Mouse (Mus musculus): ENCODE results near the gene Mrpl18. TPM values are rescaled to one million over a fixed set of nuclear protein-coding genes. Genes with fewer than 3 reads are reported as not detected.
A peak's percentile ranks its signal among the peaks of the same experiment; 100 is the strongest.
"Not testable (repeated sequence)": the region's sequence is repeated elsewhere in the genome, so short reads cannot be mapped to it uniquely, and the experiment has no call there.

The Mrpl18 gene
- polyA plus RNA-seq, 1 experiment from 2014 or later, result 207 TPM

DNA sequence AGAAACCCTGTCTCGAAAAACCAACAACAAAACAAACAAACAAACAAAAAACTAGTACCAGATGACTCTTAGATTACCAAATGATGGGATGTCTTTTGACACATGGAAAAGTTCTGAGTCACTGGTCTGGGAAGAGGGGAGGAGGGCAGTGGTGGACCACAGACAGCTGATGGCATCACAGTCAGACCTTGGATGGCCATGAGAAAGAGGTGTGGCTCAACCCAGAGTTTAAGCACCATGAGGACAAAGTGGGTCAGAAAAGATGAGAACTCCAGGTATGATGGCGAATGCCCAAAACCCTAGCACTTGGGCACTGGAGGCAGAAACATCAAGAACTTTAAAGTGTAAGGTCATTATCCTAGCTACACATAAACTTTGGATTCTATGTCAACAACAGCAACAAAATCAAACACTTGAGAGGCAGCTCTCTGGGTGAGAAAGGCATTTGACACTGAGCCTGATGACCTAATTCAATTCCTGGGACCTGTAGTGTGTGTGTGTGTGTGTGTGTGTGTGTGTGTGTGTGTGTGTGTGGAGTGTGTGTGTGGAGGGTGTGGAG, 21.3 kb upstream of the Mrpl18 start:
- Histone ChIP-seq H3K4me1 (peaks cover 36% of the 10 kb centered on the region), H3K27ac (0 out of 2 replicates have a peak overlapping the region, but pooled peaks have one; percentile 44), H3K36me3 (replicated peaks) (peaks cover 8% of the 10 kb centered on the region), H3K9me3 (no peaks in the 10 kb centered on the region), H3K4me3 (no peak overlapping the region), H3K27me3 (ENCODE audit: poor library complexity, severe bottlenecking) (no peaks in the 10 kb centered on the region)
- DNase-seq (ENCODE audit: extremely low spot score, low spot score), result no peak
- 86% methylated on average over 2 of the region's 2 CpGs for WGBS

DNA sequence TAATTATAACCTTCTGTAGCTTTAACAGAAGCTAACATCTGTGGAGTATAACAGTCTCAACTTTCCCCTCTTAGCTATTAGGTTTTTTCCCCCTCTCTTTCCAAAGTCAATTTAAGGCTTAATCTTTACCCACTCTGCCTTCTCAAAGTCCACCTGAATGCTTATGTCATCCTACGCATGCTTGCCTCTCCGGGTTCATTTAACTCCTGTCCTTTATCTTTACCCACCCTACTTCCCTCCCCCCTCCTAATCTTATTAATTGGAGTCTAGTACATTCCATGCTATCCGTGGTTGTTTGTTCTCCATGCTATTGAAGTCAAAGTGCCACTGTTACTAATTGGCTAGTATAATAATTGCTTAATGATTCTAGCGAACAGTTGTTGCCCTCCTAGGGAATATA, 19.6 kb upstream of the Mrpl18 start:
- H3K27ac ChIP-seq, result no peak overlapping the region
- H3K36me3 ChIP-seq (replicated peaks), result 0 out of 2 replicates have a peak, but pooled peaks cover 5% of the 10 kb centered on the region
- no peaks in the 10 kb centered on the region for H3K27me3 ChIP-seq (ENCODE audit: poor library complexity, severe bottlenecking)
- H3K4me1 ChIP-seq, result peaks cover 33% of the 10 kb centered on the region
- H3K4me3 ChIP-seq, result no peak overlapping the region
- H3K9me3 ChIP-seq, result no peaks in the 10 kb centered on the region
- no peak for DNase-seq (ENCODE audit: extremely low spot score, low spot score)
- WGBS, result 31% methylated on average over 4 of the region's 4 CpGs

DNA sequence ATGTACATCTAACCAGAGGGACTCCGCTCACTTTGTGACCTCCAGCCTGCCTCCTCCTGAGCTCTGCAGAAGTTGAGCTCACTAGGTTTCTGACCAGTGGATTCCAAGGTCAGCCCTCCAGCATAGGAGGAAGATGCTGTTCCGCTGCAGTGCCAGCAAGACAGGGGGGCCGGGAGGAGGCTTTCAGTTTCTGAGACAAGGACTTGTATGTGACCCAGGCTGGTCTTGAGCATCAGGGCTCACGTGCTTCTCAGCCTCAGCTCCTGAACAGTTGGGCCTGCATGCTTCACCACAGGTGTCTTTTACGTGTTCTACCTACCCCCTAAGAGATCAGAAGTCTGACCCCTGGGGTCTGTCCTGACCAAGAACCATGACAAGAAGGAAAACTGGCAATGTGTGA, 15.4 kb upstream of the Mrpl18 start:
- WGBS, result 87% methylated on average over 5 of the region's 5 CpGs
- H3K4me1 ChIP-seq, result peaks cover 12% of the 10 kb centered on the region
- H3K4me3 ChIP-seq; H3K27ac ChIP-seq; H3K27me3 ChIP-seq (ENCODE audit: poor library complexity, severe bottlenecking); H3K9me3 ChIP-seq; DNase-seq (ENCODE audit: extremely low spot score, low spot score): not testable (repeated sequence)
- peaks cover 23% of the 10 kb centered on the region for H3K36me3 ChIP-seq (replicated peaks)

DNA sequence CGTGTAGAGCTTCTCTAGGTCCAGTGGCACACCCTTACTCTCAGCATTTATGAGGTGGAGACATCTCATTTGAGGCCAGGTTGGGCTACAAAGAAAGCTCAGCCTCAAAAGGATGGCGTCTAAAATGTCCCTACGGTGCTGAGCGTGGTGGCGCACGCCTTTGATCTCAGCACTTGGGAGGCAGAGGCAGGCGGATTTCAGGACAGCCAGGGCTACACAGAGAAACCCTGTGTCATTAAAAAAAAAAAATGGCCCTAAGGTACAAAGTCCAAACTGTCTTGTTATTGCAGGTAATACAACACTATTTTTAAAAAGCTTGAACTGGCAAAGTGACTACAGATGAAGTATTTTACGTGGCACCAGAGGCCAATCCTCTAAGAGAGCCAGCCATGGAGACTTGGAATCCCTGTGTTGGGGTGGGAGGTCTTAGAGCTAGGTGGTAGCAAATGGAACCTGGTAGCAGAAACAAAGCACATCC, 9.6 kb upstream of the Mrpl18 start:
- WGBS, result 90% methylated on average over 8 of the region's 8 CpGs
- Histone ChIP-seq H3K4me1 (no peaks in the 10 kb centered on the region), H3K4me3 (no peak overlapping the region), H3K9me3 (no peaks in the 10 kb centered on the region), H3K27me3 (ENCODE audit: poor library complexity, severe bottlenecking) (no peaks in the 10 kb centered on the region), H3K27ac (no peak overlapping the region), H3K36me3 (replicated peaks) (peaks cover 76% of the 10 kb centered on the region)
- no peak for DNase-seq (ENCODE audit: extremely low spot score, low spot score)

DNA sequence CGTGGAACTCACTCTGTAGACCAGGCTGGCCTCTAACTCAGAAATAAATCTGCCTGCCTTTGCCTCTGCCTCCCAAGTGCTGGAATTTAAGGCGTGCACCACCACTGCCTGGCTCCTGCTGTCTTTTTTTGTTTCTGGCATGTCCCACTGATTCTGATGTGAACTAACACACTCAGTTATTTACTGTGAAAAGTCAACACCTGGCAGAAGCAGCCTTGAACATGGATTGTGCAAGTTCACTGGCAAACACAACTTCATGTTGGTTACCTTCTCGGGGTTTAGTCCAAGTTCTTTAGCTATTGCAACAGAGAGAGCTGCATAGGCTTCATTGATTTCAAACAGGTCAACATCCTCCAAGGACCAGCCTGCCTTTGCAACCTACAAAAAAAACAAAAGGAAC, 8.9 kb upstream of the Mrpl18 start:
- Histone ChIP-seq H3K9me3 (no peaks in the 10 kb centered on the region), H3K27me3 (ENCODE audit: poor library complexity, severe bottlenecking) (no peaks in the 10 kb centered on the region), H3K27ac (no peak overlapping the region), H3K36me3 (replicated peaks) (peaks cover 83% of the 10 kb centered on the region), H3K4me3 (no peak overlapping the region), H3K4me1 (no peaks in the 10 kb centered on the region)
- DNase-seq (ENCODE audit: extremely low spot score, low spot score), result no peak
- WGBS, result 89% methylated on average over 3 of the region's 3 CpGs

DNA sequence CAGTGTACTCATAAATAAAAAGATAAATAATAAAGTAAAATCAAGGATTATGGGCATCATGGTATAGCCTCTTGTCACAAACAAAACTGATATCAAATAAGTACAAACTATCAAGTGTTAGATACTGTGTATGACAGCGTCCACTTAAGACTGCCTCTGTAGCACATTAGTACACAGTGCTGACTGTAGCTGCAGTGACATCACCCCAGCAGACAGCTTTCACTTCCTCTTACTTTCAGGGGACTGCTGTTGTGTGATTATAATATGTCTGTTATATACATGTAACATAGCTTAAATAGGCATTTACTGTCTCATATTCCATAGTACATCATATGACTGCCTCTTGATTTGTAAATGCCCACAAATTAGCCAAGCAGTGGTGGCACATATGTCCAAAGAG, 4.9 kb upstream of the Mrpl18 start:
- Histone ChIP-seq H3K9me3 (no peaks in the 10 kb centered on the region), H3K4me1 (peaks cover 10% of the 10 kb centered on the region), H3K27me3 (ENCODE audit: poor library complexity, severe bottlenecking) (no peaks in the 10 kb centered on the region), H3K4me3 (no peak overlapping the region), H3K36me3 (replicated peaks) (peaks cover 87% of the 10 kb centered on the region), H3K27ac (no peak overlapping the region)
- 97% methylated on average over 1 of the region's 1 CpGs for WGBS
- DNase-seq (ENCODE audit: extremely low spot score, low spot score), result no peak

DNA sequence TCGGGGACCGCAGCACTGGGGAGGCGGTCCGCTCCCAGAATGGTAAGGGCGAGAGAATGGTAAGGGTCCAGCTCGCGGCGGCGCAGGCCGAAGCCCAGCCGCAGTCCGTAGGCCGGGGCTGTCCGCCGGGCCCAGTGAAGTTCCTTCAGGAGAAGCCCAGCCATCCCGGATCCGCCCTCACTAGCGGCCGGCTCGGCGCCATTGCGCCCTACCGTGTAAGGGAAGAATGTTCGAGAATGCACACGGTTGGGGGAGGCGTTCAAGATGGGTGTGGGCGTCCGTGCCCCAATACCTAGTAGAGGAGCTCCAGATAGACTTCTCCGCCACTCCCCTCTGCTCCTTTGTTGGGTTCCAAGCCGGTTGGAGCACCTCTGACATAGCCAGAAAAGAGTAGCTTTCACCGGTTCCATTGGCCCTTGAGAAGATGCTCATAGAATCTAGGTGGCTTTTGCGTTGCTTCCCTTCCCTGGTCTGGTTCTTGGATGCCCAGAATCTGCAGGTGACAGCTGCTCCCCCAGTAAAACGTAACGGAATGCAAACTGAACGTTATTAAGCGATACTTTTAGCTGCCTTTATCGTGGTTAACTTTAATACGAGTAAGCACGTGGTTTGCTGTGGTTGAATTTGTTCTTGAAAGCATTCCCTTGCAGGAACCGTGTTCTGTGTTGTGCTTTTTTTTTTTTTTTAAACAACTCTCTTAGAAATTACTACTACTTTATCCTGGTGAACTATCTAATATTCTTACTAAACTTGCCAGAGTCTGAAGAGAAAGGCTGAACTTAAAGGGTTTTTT, 639 bp upstream of the Mrpl18 start:
- WGBS, result under 1% methylated on average over 40 of the region's 40 CpGs

DNA sequence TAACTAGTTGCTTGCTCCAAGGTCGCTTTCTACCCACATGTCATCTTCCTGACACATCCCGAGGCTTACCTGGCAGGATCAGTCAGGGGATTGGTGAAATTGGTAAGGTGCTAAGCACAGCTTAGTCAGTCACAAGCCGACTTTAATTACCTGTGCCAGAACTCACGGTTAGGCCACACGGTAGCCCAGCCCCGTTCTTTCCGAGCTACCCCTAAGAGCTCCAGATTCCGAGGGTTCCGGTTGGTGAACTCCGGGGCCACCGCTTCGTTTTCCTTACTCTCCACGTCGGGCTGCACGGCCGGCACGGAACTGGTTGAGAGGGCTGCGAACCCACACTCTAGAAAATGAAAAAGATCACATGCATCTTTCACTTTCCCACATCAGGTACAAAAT, 661 bp downstream of the Mrpl18 start, which contains the start of gene Tcp1:
Gene Tcp1 (plus strand): TSS at position 214 of the 393 bp plus-strand sequence.
- H3K27ac ChIP-seq, result peak within 1 kb of the TSS; percentile 96
- H3K36me3 ChIP-seq (replicated peaks), result peaks cover 74% of the 10 kb centered on the region
- DNase-seq (ENCODE audit: extremely low spot score, low spot score), result no peak
- H3K27me3 ChIP-seq (ENCODE audit: poor library complexity, severe bottlenecking), result no peaks in the 10 kb centered on the region
- H3K4me3 ChIP-seq, result peak within 1 kb of the TSS; percentile 80
- H3K4me1 ChIP-seq, result peaks cover 17% of the 10 kb centered on the region
- H3K9me3 ChIP-seq, result no peaks in the 10 kb centered on the region
- 1% methylated on average over 18 of the region's 18 CpGs for WGBS

More for the DNA sequence above, 639 bp upstream of the Mrpl18 start:
- H3K27me3 ChIP-seq (ENCODE audit: poor library complexity, severe bottlenecking), result no peaks in the 10 kb centered on the region
- H3K27ac ChIP-seq, result peak overlapping the region; percentile 96
- H3K9me3 ChIP-seq, result no peaks in the 10 kb centered on the region
- H3K4me3 ChIP-seq, result peak overlapping the region; percentile 80
- H3K4me1 ChIP-seq, result peaks cover 17% of the 10 kb centered on the region
- no peak for DNase-seq (ENCODE audit: extremely low spot score, low spot score)
- peaks cover 74% of the 10 kb centered on the region for H3K36me3 ChIP-seq (replicated peaks)

DNA sequence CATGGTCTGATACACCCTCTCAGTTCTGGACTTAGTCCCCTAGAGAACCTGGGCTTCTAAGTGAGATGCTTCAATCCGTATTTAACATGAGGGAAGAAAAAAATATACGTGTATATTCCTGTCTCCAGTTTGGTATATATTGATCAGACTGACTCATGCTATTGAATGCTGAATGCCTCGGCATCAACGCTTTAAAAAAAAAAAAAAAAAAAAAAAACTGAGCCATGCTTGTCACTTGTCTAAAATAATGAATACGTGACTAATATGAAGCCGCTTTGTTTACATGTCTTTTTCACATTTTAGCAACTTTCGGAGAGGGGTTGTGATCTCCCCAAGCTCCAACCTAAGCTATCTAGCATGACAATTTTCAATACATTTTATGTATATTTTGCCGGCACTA, 5.8 kb downstream of the Mrpl18 start:
- H3K36me3 ChIP-seq (replicated peaks), result peaks cover 68% of the 10 kb centered on the region
- H3K9me3 ChIP-seq, result no peaks in the 10 kb centered on the region
- H3K27ac ChIP-seq, result no peak overlapping the region
- H3K27me3 ChIP-seq (ENCODE audit: poor library complexity, severe bottlenecking), result no peaks in the 10 kb centered on the region
- DNase-seq (ENCODE audit: extremely low spot score, low spot score), result no peak
- peaks cover 7% of the 10 kb centered on the region for H3K4me1 ChIP-seq
- 93% methylated on average over 8 of the region's 8 CpGs for WGBS
- H3K4me3 ChIP-seq, result no peak overlapping the region

DNA sequence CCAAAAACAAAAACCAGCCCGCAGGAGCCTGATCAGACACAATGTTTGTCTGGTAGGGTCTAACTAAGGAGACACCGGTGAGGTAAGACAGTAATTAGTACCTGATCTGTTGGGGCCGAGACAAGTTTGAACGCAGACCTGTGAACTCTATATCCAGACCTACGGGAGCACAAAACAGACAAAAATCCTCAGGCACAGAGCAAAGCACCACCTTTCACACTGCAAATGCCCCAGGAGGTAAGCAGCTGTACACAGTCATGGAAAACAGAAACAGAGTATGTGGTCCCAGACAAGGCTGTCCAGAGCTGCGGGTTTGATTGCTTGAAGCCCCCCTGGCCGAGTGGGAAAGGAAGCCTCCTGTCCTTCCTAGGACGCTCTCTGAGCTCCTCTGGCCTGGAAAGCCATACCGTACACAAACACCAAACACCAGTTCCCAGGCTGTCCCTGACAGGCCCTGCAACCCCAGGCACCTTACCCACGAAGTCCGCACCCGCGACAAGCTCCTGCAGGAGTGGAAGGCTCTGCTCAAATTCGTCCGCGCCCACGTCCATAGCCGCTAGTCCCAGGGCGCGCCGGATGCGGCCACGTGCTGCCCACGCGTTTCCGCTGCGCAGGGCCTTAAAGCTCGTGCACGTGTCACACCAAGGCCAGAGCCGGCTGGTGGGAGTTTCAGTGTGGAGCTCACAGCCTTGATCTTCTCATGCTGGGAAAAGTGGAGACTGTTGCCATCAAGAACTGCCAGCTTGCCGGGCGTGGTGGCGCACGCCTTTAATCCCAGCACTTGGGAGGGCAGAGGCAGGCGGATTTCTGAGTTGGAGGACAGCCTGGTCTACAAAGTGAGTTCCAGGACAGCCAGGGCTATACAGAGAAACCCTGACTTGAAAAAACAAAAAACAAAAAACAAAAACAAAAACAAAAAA, 6.5 kb downstream of the Mrpl18 start, which contains the start of gene Pnldc1:
Gene Pnldc1 (minus strand): TSS at position 870 of the 920 bp plus-strand sequence.
- Histone ChIP-seq H3K27me3 (ENCODE audit: poor library complexity, severe bottlenecking) (no peaks in the 10 kb centered on the region), H3K9me3 (no peaks in the 10 kb centered on the region), H3K4me3 (no peak within 1 kb of the TSS), H3K27ac (no peak within 1 kb of the TSS), H3K4me1 (no peaks in the 10 kb centered on the region), H3K36me3 (replicated peaks) (peaks cover 73% of the 10 kb centered on the region)
- no peak for DNase-seq (ENCODE audit: extremely low spot score, low spot score)
- 79% methylated on average over 35 of the region's 35 CpGs for WGBS

DNA sequence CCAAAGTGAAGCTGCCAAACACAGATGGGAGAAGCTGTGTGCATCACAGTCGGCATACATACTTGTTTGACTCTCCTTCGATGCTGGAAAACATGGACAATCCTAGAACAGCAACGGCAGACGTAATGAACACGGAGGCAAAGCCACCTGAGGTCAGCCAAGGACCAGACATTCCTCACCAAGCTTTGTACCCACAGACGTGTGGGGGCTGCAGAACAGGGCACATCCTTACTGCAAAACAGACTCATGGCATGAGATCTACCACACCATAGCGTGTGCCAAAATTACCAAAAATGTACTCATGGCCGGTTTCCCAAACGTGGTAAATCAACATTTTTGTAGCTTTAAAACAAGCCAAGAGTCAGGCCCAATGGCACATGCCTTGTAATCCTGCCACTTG, 9.7 kb downstream of the Mrpl18 start:
- H3K27ac ChIP-seq, result no peak overlapping the region
- H3K9me3 ChIP-seq, result no peaks in the 10 kb centered on the region
- no peak for DNase-seq (ENCODE audit: extremely low spot score, low spot score)
- WGBS, result 91% methylated on average over 9 of the region's 9 CpGs
- H3K4me3 ChIP-seq, result no peak overlapping the region
- no peaks in the 10 kb centered on the region for H3K27me3 ChIP-seq (ENCODE audit: poor library complexity, severe bottlenecking)
- peaks cover 61% of the 10 kb centered on the region for H3K36me3 ChIP-seq (replicated peaks)
- H3K4me1 ChIP-seq, result peaks cover 13% of the 10 kb centered on the region

DNA sequence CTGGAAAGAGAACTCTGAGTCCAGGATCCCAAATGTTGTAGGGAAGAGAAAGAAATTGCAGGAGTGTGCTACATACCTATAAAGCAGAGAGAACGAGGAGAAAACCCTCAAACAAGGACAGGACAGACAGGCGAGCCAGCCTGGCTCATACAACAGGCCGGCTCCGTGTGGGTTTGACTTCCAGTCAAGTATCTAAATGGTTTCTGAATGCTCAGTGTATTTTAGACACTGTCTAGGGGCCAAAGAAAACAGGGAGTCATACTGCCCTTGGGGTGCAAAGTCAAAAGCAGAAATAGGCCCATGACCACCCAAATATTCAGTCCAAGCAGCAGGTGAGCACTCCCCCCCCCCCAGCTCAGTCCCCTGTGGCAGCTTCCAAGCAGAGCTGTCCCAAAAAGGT, 10.3 kb downstream of the Mrpl18 start:
- no peaks in the 10 kb centered on the region for H3K9me3 ChIP-seq
- no peak overlapping the region for H3K4me3 ChIP-seq
- peaks cover 61% of the 10 kb centered on the region for H3K36me3 ChIP-seq (replicated peaks)
- H3K27me3 ChIP-seq (ENCODE audit: poor library complexity, severe bottlenecking), result no peaks in the 10 kb centered on the region
- WGBS, result 90% methylated on average over 4 of the region's 4 CpGs
- no peak for DNase-seq (ENCODE audit: extremely low spot score, low spot score)
- H3K27ac ChIP-seq, result no peak overlapping the region
- H3K4me1 ChIP-seq, result peaks cover 13% of the 10 kb centered on the region

Data from forebrain, embryonic 10.5 days (tissue).